Mouse (Mus musculus) E14TG2a.4 (cell line): ENCODE data around the gene Tifab.
A peak's percentile ranks its signal among the peaks of the same experiment; 100 is the strongest.

Experiments used
- H3K27me3 ChIP-seq: 2 replicates; pipeline ENCODE4 v1.6.1; 2014; ENCODE audit warnings: low read length, control low read depth; ENCODE audit not compliant: insufficient read depth
- H3K36me3 ChIP-seq: 2 replicates; pipeline ENCODE4 v1.6.1; 2014; ENCODE audit warnings: low read length, control low read depth; ENCODE audit not compliant: insufficient read depth
- H3K4me1 ChIP-seq: replicated peaks from 2 replicates; pipeline ENCODE4 v1.6.1; 2014; ENCODE audit warnings: low read depth, low read length, control low read depth
- H3K4me3 ChIP-seq: replicated peaks from 2 replicates; pipeline ENCODE4 v1.5.1; 2014; ENCODE audit warnings: mild to moderate bottlenecking, low read length
- H3K9me3 ChIP-seq: 2 replicates; pipeline ENCODE4 v1.6.1; 2014; ENCODE audit warnings: low read length, control low read depth
- CTCF ChIP-seq: conservative IDR thresholded peaks from 2 replicates; pipeline ENCODE4 v1.5.1; 2014; ENCODE audit warnings: low read length
- NANOG ChIP-seq: IDR thresholded peaks from 2 replicates; pipeline ENCODE4 v1.6.1; 2014; ENCODE audit warnings: borderline replicate concordance, low read length, mixed read lengths
- POU5F1 ChIP-seq: IDR thresholded peaks from 2 replicates; pipeline ENCODE4 v1.6.1; 2014; ENCODE audit warnings: low read length, borderline replicate concordance

Gene Tifab

GRCm38 (mm10) chr13:56139167-56139751 lies 39.4 kb downstream of the Tifab start:
- H3K36me3 ChIP-seq = no peaks in the 10 kb centered on the region
- peaks cover 7% of the 10 kb centered on the region for H3K27me3 ChIP-seq

GRCm38 (mm10) chr13:56136200-56136599 lies 42.5 kb downstream of the Tifab start, which contains the start of gene H2afy:
H2afy (minus strand) TSS chr13:56136361.
- no peaks in the 10 kb centered on the region for H3K9me3 ChIP-seq
- TF ChIP-seq POU5F1 (no peak), CTCF (no peak), NANOG (no peak)
- peaks cover 78% of the 10 kb centered on the region for H3K4me1 ChIP-seq
- H3K27me3 ChIP-seq = peaks cover 26% of the 10 kb centered on the region
- peak within 1 kb of the TSS; percentile 92 for H3K4me3 ChIP-seq
- H3K36me3 ChIP-seq = peaks cover 27% of the 10 kb centered on the region

More at GRCm38 (mm10) chr13:56139167-56139751, 39.4 kb downstream of the Tifab start:
- Histone ChIP-seq H3K9me3 (no peaks in the 10 kb centered on the region), H3K4me3 (no peak overlapping the region), H3K4me1 (peaks cover 74% of the 10 kb centered on the region)
- TF ChIP-seq POU5F1 = no peak
- no peak for TF ChIP-seq NANOG
- no peak for TF ChIP-seq CTCF

GRCm38 (mm10) chr13:56135231-56136052 lies 43.2 kb downstream of the Tifab start:
- Histone ChIP-seq H3K9me3 (no peaks in the 10 kb centered on the region), H3K36me3 (peaks cover 28% of the 10 kb centered on the region), H3K4me1 (peaks cover 78% of the 10 kb centered on the region), H3K27me3 (peaks cover 26% of the 10 kb centered on the region), H3K4me3 (peak overlapping the region; percentile 92)
- TF ChIP-seq POU5F1 (no peak), CTCF (no peak), NANOG (no peak)

- Histone ChIP-seq H3K4me3 (peak overlapping the region; percentile 92), H3K4me1 (peaks cover 78% of the 10 kb centered on the region), H3K36me3 (peaks cover 36% of the 10 kb centered on the region), H3K9me3 (no peaks in the 10 kb centered on the region), H3K27me3 (peaks cover 26% of the 10 kb centered on the region)
- no peak for TF ChIP-seq NANOG
- no peak for TF ChIP-seq POU5F1
- no peak for TF ChIP-seq CTCF
Measured at GRCm38 (mm10) chr13:56134631-56135181, 44.0 kb downstream of the Tifab start.

GRCm38 (mm10) chr13:56134031-56134430 lies 44.7 kb downstream of the Tifab start:
- no peaks in the 10 kb centered on the region for H3K9me3 ChIP-seq
- peaks cover 39% of the 10 kb centered on the region for H3K36me3 ChIP-seq
- H3K4me3 ChIP-seq = peak overlapping the region; percentile 92
- H3K4me1 ChIP-seq = peaks cover 79% of the 10 kb centered on the region
- TF ChIP-seq POU5F1 (no peak), CTCF (no peak), NANOG (no peak)
- H3K27me3 ChIP-seq = peaks cover 26% of the 10 kb centered on the region

- no peak for TF ChIP-seq NANOG
- no peak for TF ChIP-seq CTCF
- no peak for TF ChIP-seq POU5F1
- H3K4me1 ChIP-seq = peaks cover 80% of the 10 kb centered on the region
- no peak overlapping the region for H3K4me3 ChIP-seq
- no peaks in the 10 kb centered on the region for H3K9me3 ChIP-seq
- H3K36me3 ChIP-seq = peaks cover 44% of the 10 kb centered on the region
- peaks cover 22% of the 10 kb centered on the region for H3K27me3 ChIP-seq
Measured at GRCm38 (mm10) chr13:56132941-56133340, 45.7 kb downstream of the Tifab start.

GRCm38 (mm10) chr13:56132326-56132936 lies 46.3 kb downstream of the Tifab start:
- Histone ChIP-seq H3K36me3 (peaks cover 49% of the 10 kb centered on the region), H3K4me1 (peaks cover 80% of the 10 kb centered on the region), H3K4me3 (no peak overlapping the region), H3K9me3 (no peaks in the 10 kb centered on the region), H3K27me3 (peaks cover 22% of the 10 kb centered on the region)
- no peak for TF ChIP-seq POU5F1
- TF ChIP-seq NANOG = no peak
- TF ChIP-seq CTCF = no peak

GRCm38 (mm10) chr13:56130544-56130943 lies 48.1 kb downstream of the Tifab start:
- peaks cover 68% of the 10 kb centered on the region for H3K36me3 ChIP-seq
- peaks cover 22% of the 10 kb centered on the region for H3K27me3 ChIP-seq
- no peaks in the 10 kb centered on the region for H3K9me3 ChIP-seq
- 0 out of 2 replicates have a peak overlapping the region, but pooled peaks have one; percentile 21 for H3K4me3 ChIP-seq
- no peak for TF ChIP-seq NANOG
- TF ChIP-seq POU5F1 = no peak
- no peak for TF ChIP-seq CTCF
- peaks cover 84% of the 10 kb centered on the region for H3K4me1 ChIP-seq
